Mouse (Mus musculus) heart, adult 2 months (tissue): ENCODE measurements around the gene Olfr69.
"Not testable (repeated sequence)": the region's sequence is repeated elsewhere in the genome, so short reads cannot be mapped to it uniquely, and the experiment has no call there.

ENCODE experiments used
- CTCF ChIP-seq: fragments of 200-600 bp; IDR thresholded peaks from 2 replicates; pipeline ENCODE4 v1.8.1; 2022; ENCODE audit warnings: antibody characterized with exemption, mild to moderate bottlenecking, moderate library complexity
- POLR2A ChIP-seq: fragments of 200-500 bp; IDR thresholded peaks from 2 replicates; pipeline ENCODE4 v1.6.1; 2011; ENCODE audit warnings: mild to moderate bottlenecking, low read depth, low read length, control low read depth; ENCODE audit not compliant: insufficient read depth

GRCm38 (mm10) chr7:103716398-103716797, 55.0 kb downstream of the Olfr69 start:
- TF ChIP-seq CTCF, POLR2A: not testable (repeated sequence)
